Mouse (Mus musculus): ENCODE data around the gene Dpt. TPM values are rescaled to one million over a fixed set of nuclear protein-coding genes. Genes with fewer than 3 reads are reported as not detected.

Dpt gene
- not detected in 2 replicates for polyA plus RNA-seq (2012; ENCODE audit: insufficient read depth, low replicate concordance)

DNA sequence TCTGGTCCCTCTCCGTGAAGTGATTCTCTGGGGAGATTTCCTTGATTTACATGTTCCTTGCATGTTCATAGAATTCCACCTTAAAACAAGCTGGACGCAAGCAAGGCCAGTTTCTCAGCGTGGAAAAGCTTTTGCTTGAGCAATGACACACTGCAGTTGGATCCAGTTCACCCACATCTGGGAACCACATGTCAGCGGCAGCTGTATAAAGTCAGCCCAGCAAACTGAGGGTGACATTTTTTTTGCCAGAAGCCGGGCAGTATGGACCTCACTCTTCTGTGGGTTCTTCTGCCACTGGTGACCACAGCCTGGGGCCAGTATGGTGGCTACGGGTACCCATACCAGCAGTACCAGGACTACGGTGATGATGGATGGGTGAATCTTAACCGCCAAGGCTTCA is at the start of gene Dpt:
TSS of gene Dpt (plus strand) at position 174 of the 400 bp plus-strand sequence.
- TF ChIP-seq GATA1 (IDR thresholded peaks at IDR 0.05; ENCODE audit: borderline replicate concordance, low read length), result no peak
- no peak for TF ChIP-seq FLI1 (IDR thresholded peaks at IDR 0.05; ENCODE audit: low read length)
- Histone ChIP-seq H3K27me3 (replicated peaks) (peaks cover 3% of the 10 kb centered on the region), H3K4me1 (no peaks in the 10 kb centered on the region), H3K4me3 (replicated peaks) (peak within 1 kb of the TSS; percentile 18), H3K9me3 (no peaks in the 10 kb centered on the region), H3K36me3 (replicated peaks; ENCODE audit: low read length) (no peaks in the 10 kb centered on the region)

DNA sequence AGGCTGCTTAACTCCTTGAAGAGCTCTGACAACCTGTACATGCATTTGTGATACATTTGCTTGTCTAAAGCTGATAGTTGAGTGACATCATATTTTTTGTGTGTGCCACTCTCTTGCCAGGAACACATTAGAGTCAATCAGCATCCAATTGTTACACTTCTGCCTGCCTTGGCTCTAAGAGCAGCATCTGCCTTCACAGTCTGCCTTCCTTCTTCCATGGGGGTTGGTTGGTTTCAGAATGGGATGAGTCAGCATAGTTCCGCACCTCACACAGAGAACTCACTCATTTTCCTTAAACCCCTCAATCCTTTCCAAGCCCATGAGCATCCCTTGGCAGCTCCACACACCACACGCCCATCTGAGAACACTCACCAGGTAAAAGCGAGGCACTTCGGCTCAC is 42.7 kb upstream of the Dpt start:
- H3K4me1 ChIP-seq, result no peaks in the 10 kb centered on the region
- no peaks in the 10 kb centered on the region for H3K9me3 ChIP-seq
- no peaks in the 10 kb centered on the region for H3K36me3 ChIP-seq (replicated peaks; ENCODE audit: low read length)
- TF ChIP-seq GATA1 (IDR thresholded peaks at IDR 0.05; ENCODE audit: borderline replicate concordance, low read length) (no peak), FLI1 (IDR thresholded peaks at IDR 0.05; ENCODE audit: low read length) (no peak)
- H3K27me3 ChIP-seq (replicated peaks), result no peaks in the 10 kb centered on the region
- no peak overlapping the region for H3K4me3 ChIP-seq (replicated peaks)

GRCm38 (mm10) chr1:164755671-164756070 is 40.8 kb upstream of the Dpt start:
- no peaks in the 10 kb centered on the region for H3K9me3 ChIP-seq
- TF ChIP-seq GATA1 (IDR thresholded peaks at IDR 0.05; ENCODE audit: borderline replicate concordance, low read length) (no peak), FLI1 (IDR thresholded peaks at IDR 0.05; ENCODE audit: low read length) (no peak)
- no peak overlapping the region for H3K4me3 ChIP-seq (replicated peaks)
- no peaks in the 10 kb centered on the region for H3K36me3 ChIP-seq (replicated peaks; ENCODE audit: low read length)
- no peaks in the 10 kb centered on the region for H3K27me3 ChIP-seq (replicated peaks)
- no peaks in the 10 kb centered on the region for H3K4me1 ChIP-seq

DNA sequence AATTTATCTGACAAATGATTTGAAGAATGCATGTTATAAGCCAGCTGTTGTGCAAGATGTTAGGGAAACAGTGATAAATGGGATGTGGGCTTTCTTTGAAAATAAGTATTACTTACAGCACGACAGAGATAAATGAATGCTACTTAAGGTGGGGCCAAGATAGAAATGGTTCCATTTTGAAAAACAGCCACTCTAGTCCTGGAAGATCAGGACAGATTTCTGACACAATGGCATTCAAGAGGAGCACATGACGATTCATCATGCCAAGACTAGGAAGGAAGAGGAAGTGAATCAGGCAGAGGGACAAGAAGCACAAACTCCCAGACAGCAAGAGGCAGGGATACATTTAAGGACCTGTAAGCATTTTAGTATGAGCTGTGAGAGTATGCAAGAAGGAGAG is 39.5 kb upstream of the Dpt start:
- H3K9me3 ChIP-seq, result no peaks in the 10 kb centered on the region
- no peak for TF ChIP-seq FLI1 (IDR thresholded peaks at IDR 0.05; ENCODE audit: low read length)
- no peak for TF ChIP-seq GATA1 (IDR thresholded peaks at IDR 0.05; ENCODE audit: borderline replicate concordance, low read length)
- H3K36me3 ChIP-seq (replicated peaks; ENCODE audit: low read length), result no peaks in the 10 kb centered on the region
- H3K27me3 ChIP-seq (replicated peaks), result no peaks in the 10 kb centered on the region
- H3K4me3 ChIP-seq (replicated peaks), result no peak overlapping the region
- no peaks in the 10 kb centered on the region for H3K4me1 ChIP-seq

DNA sequence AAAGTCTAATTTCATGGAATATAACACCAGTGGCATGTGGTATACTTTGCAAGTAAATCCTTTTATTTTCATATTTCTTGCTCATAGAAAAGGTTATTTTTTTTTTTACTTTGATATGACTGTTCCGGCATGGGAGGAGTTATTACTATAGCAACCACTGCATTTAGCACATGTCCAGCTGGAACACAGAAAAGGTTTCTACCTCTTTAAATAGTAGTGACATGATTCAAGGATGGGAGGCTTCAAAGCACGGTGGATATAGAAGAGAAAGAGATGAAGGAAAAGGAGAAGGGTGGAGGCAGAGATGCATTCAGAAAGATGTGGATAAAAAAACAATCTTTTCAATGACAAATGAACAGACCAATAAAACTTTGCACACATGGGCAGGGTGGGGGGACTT is 38.0 kb upstream of the Dpt start:
- Histone ChIP-seq H3K9me3 (no peaks in the 10 kb centered on the region), H3K4me1 (no peaks in the 10 kb centered on the region), H3K36me3 (replicated peaks; ENCODE audit: low read length) (no peaks in the 10 kb centered on the region), H3K27me3 (replicated peaks) (no peaks in the 10 kb centered on the region), H3K4me3 (replicated peaks) (no peak overlapping the region)
- TF ChIP-seq GATA1 (IDR thresholded peaks at IDR 0.05; ENCODE audit: borderline replicate concordance, low read length), result no peak
- TF ChIP-seq FLI1 (IDR thresholded peaks at IDR 0.05; ENCODE audit: low read length), result no peak

- no peak overlapping the region for H3K4me3 ChIP-seq (replicated peaks)
- no peaks in the 10 kb centered on the region for H3K9me3 ChIP-seq
- no peaks in the 10 kb centered on the region for H3K27me3 ChIP-seq (replicated peaks)
- H3K36me3 ChIP-seq (replicated peaks; ENCODE audit: low read length), result no peaks in the 10 kb centered on the region
- H3K4me1 ChIP-seq, result no peaks in the 10 kb centered on the region
- TF ChIP-seq GATA1 (IDR thresholded peaks at IDR 0.05; ENCODE audit: borderline replicate concordance, low read length) (no peak), FLI1 (IDR thresholded peaks at IDR 0.05; ENCODE audit: low read length) (no peak)
Observed at GRCm38 (mm10) chr1:164762276-164762675, 34.2 kb upstream of the Dpt start.

GRCm38 (mm10) chr1:164766646-164767045 is 29.8 kb upstream of the Dpt start:
- TF ChIP-seq FLI1 (IDR thresholded peaks at IDR 0.05; ENCODE audit: low read length) (no peak), GATA1 (IDR thresholded peaks at IDR 0.05; ENCODE audit: borderline replicate concordance, low read length) (no peak)
- H3K4me3 ChIP-seq (replicated peaks), result no peak overlapping the region
- H3K4me1 ChIP-seq, result no peaks in the 10 kb centered on the region
- H3K9me3 ChIP-seq, result no peaks in the 10 kb centered on the region
- no peaks in the 10 kb centered on the region for H3K36me3 ChIP-seq (replicated peaks; ENCODE audit: low read length)
- no peaks in the 10 kb centered on the region for H3K27me3 ChIP-seq (replicated peaks)

DNA sequence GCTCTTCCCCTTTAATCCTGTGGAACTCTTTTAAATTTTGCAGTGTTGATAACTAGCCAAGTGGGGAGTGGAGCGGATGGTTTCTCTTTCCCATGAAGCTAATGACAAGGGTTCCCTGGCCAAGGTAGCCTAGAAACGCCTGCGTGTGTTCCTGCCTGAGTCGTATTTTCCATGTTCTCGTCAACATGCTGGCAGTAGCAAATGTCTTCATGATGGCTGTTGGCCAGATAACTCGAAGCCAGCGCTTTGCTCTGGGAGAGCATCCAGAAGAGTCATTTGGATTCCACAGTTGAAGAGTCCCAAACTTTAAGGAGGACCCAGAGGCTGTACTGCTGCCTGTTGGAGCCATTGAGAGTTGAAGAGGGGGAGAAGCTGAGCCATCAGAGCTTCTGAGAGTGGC is 25.8 kb upstream of the Dpt start:
- Histone ChIP-seq H3K27me3 (replicated peaks) (no peaks in the 10 kb centered on the region), H3K4me3 (replicated peaks) (no peak overlapping the region), H3K36me3 (replicated peaks; ENCODE audit: low read length) (no peaks in the 10 kb centered on the region), H3K9me3 (peaks cover 7% of the 10 kb centered on the region), H3K4me1 (no peaks in the 10 kb centered on the region)
- TF ChIP-seq GATA1 (IDR thresholded peaks at IDR 0.05; ENCODE audit: borderline replicate concordance, low read length) (no peak), FLI1 (IDR thresholded peaks at IDR 0.05; ENCODE audit: low read length) (no peak)

GRCm38 (mm10) chr1:164780851-164781510 is 15.5 kb upstream of the Dpt start:
- TF ChIP-seq GATA1 (IDR thresholded peaks at IDR 0.05; ENCODE audit: borderline replicate concordance, low read length), result no peak
- TF ChIP-seq FLI1 (IDR thresholded peaks at IDR 0.05; ENCODE audit: low read length), result no peak
- no peaks in the 10 kb centered on the region for H3K4me1 ChIP-seq
- H3K27me3 ChIP-seq (replicated peaks), result peaks cover 7% of the 10 kb centered on the region
- peaks cover 4% of the 10 kb centered on the region; the same call in 1 of the 2 replicates for H3K9me3 ChIP-seq
- no peak overlapping the region for H3K4me3 ChIP-seq (replicated peaks)
- no peaks in the 10 kb centered on the region for H3K36me3 ChIP-seq (replicated peaks; ENCODE audit: low read length)

GRCm38 (mm10) chr1:164786165-164786564 is 10.3 kb upstream of the Dpt start:
- H3K36me3 ChIP-seq (replicated peaks; ENCODE audit: low read length), result no peaks in the 10 kb centered on the region
- TF ChIP-seq GATA1 (IDR thresholded peaks at IDR 0.05; ENCODE audit: borderline replicate concordance, low read length) (no peak), FLI1 (IDR thresholded peaks at IDR 0.05; ENCODE audit: low read length) (no peak)

More at GRCm38 (mm10) chr1:164786165-164786564, 10.3 kb upstream of the Dpt start:
- peaks cover 3% of the 10 kb centered on the region for H3K9me3 ChIP-seq
- H3K4me3 ChIP-seq (replicated peaks), result no peak overlapping the region
- H3K27me3 ChIP-seq (replicated peaks), result no peaks in the 10 kb centered on the region
- no peaks in the 10 kb centered on the region; the same call in 1 of the 2 replicates for H3K4me1 ChIP-seq

Measured in megakaryocyte, embryonic 14.5 days (primary cell).